Mouse (Mus musculus) lung, adult 2 months (tissue): ENCODE data around the gene Chst1. TPM values are rescaled to one million over a fixed set of nuclear protein-coding genes. Genes with fewer than 3 reads are reported as not detected.

Experiments
- DNase-seq: peaks from one replicate; pipeline ENCODE4 v3.0.0; 2022
- H3K4me1 ChIP-seq: fragments of 200-500 bp; 2 replicates; pipeline ENCODE4 v1.6.1; 2011; ENCODE audit warnings: low read length; ENCODE audit not compliant: control insufficient read depth, insufficient read depth
- H3K4me3 ChIP-seq: fragments of 200-500 bp; replicated peaks from 2 replicates; pipeline ENCODE3; 2011; ENCODE audit warnings: low read depth, mild to moderate bottlenecking, control low read depth, low read length; ENCODE audit errors: extremely low read depth
- CTCF ChIP-seq: fragments of 200-500 bp; IDR thresholded peaks from 2 replicates; pipeline ENCODE4 v1.5.1; 2011; ENCODE audit warnings: mild to moderate bottlenecking, low read length, control low read depth; ENCODE audit not compliant: insufficient read depth
- POLR2A ChIP-seq: fragments of 200-500 bp; IDR thresholded peaks from 2 replicates; pipeline ENCODE4 v1.6.1; 2011; ENCODE audit warnings: low read depth, mild to moderate bottlenecking, control low read depth, low read length, borderline replicate concordance; ENCODE audit errors: extremely low read depth
- WGBS: fragments of 180-500 bp; shearing (Covaris S2); methylation state at CpG from one replicate; pipeline ENCODE4 v1.1.7; 2018; 5-methylcytosine and 5-hydroxymethylcytosine counted together
- polyA plus RNA-seq: library from polyadenylated mRNA; depleted of rRNA; stranded (reverse); fragments of >200 nt; gene quantifications from 2 replicates; pipeline ENCODE4 v1.2.3, GENCODE M21; 2012

The Chst1 gene
- polyA plus RNA-seq, 1 experiment: 40.7 TPM

- WGBS: 62% methylated on average over 11 of the region's 11 CpGs
- DNase-seq: no peak
- Histone ChIP-seq H3K4me3 (no peak overlapping the region), H3K4me1 (peaks cover under 1% of the 10 kb centered on the region; the same call in 1 of the 2 replicates)
- no peak for TF ChIP-seq CTCF
- TF ChIP-seq POLR2A: no peak
These were observed 4.4 kb upstream of the Chst1 start for GRCm38 (mm10) chr2:92594929-92595730.

- peak; percentile 27; the same call in 1 of the 2 replicates for TF ChIP-seq CTCF
- no peak for TF ChIP-seq POLR2A
- Histone ChIP-seq H3K4me3 (no peak overlapping the region), H3K4me1 (peaks cover 5% of the 10 kb centered on the region; the same call in 1 of the 2 replicates)
- 20% methylated on average over 7 of the region's 7 CpGs for WGBS
- no peak for DNase-seq
These were observed 2.2 kb upstream of the Chst1 start for GRCm38 (mm10) chr2:92597291-92597690.

- TF ChIP-seq CTCF: no peak
- no peak for TF ChIP-seq POLR2A
- 38% methylated on average over 8 of the region's 11 CpGs for WGBS
- Histone ChIP-seq H3K4me3 (no peak overlapping the region), H3K4me1 (peaks cover 5% of the 10 kb centered on the region; the same call in 1 of the 2 replicates)
- no peak for DNase-seq
These were observed 493 bp upstream of the Chst1 start for GRCm38 (mm10) chr2:92598941-92599486.

GRCm38 (mm10) chr2:92600348-92600670, 802 bp downstream of the Chst1 start:
- 7% methylated on average over 17 of the region's 17 CpGs for WGBS

GRCm38 (mm10) chr2:92601246-92601645, 1.7 kb downstream of the Chst1 start:
- Histone ChIP-seq H3K4me1 (peaks cover 5% of the 10 kb centered on the region; the same call in 1 of the 2 replicates), H3K4me3 (no peak overlapping the region)
- WGBS: 54% methylated on average over 4 of the region's 4 CpGs
- DNase-seq: no peak
- no peak for TF ChIP-seq POLR2A
- TF ChIP-seq CTCF: no peak

More at GRCm38 (mm10) chr2:92600348-92600670, 802 bp downstream of the Chst1 start:
- H3K4me3 ChIP-seq: peak overlapping the region; percentile 54
- peaks cover 5% of the 10 kb centered on the region; the same call in 1 of the 2 replicates for H3K4me1 ChIP-seq
- no peak for DNase-seq
- TF ChIP-seq CTCF (no peak), POLR2A (no peak)

GRCm38 (mm10) chr2:92602073-92602472, 2.6 kb downstream of the Chst1 start:
- TF ChIP-seq CTCF: no peak
- no peak for TF ChIP-seq POLR2A
- DNase-seq: no peak
- no peak overlapping the region for H3K4me3 ChIP-seq
- H3K4me1 ChIP-seq: peaks cover 5% of the 10 kb centered on the region; the same call in 1 of the 2 replicates
- 41% methylated on average over 12 of the region's 12 CpGs for WGBS

GRCm38 (mm10) chr2:92603591-92603990, 4.1 kb downstream of the Chst1 start:
- TF ChIP-seq POLR2A (no peak), CTCF (no peak)
- no peak overlapping the region for H3K4me3 ChIP-seq
- DNase-seq: no peak
- peaks cover 5% of the 10 kb centered on the region; the same call in 1 of the 2 replicates for H3K4me1 ChIP-seq
- WGBS: 56% methylated on average over 5 of the region's 5 CpGs

- TF ChIP-seq POLR2A (no peak), CTCF (no peak)
- DNase-seq: no peak
- Histone ChIP-seq H3K4me1 (peaks cover 5% of the 10 kb centered on the region; the same call in 1 of the 2 replicates), H3K4me3 (no peak overlapping the region)
- 91% methylated on average over 5 of the region's 5 CpGs for WGBS
These were observed 5.1 kb downstream of the Chst1 start for GRCm38 (mm10) chr2:92604565-92604964.

GRCm38 (mm10) chr2:92605995-92606394, 6.5 kb downstream of the Chst1 start:
- Histone ChIP-seq H3K4me3 (no peak overlapping the region), H3K4me1 (no peaks in the 10 kb centered on the region)
- whole genome bisulfite sequencing: 29% methylated on average over 5 of the region's 5 CpGs
- TF ChIP-seq POLR2A (no peak), CTCF (no peak)
- no peak for DNase-seq

- Histone ChIP-seq H3K4me3 (no peak overlapping the region), H3K4me1 (no peaks in the 10 kb centered on the region)
- TF ChIP-seq CTCF: no peak
- no peak for TF ChIP-seq POLR2A
- WGBS: 58% methylated on average over 6 of the region's 6 CpGs
- no peak for DNase-seq
These were observed 7.6 kb downstream of the Chst1 start for GRCm38 (mm10) chr2:92607153-92607552.
